Mouse (Mus musculus) forebrain, embryonic 13.5 days (tissue): Measurements from ENCODE around the gene Tpgs1. TPM values are rescaled to one million over a fixed set of nuclear protein-coding genes. Genes with fewer than 3 reads are reported as not detected.

Experiments used
- ATAC-seq: fragments of 200-750 bp; cut with Nextera tagmentation; 2 replicates; pipeline ENCODE4 v1.8.0; 2017
- H3K27ac ChIP-seq: fragments of 300-500 bp; sonication (generic); 2 replicates; pipeline ENCODE4 v1.5.1; 2015; ENCODE audit warnings: inconsistent platforms, mild to moderate bottlenecking, moderate library complexity
- H3K27me3 ChIP-seq: fragments of 300-500 bp; sonication (generic); 2 replicates; pipeline ENCODE4 v1.6.1; 2015; ENCODE audit warnings: mild to moderate bottlenecking, inconsistent platforms
- H3K36me3 ChIP-seq: fragments of 300-500 bp; sonication (generic); 2 replicates; pipeline ENCODE4 v1.6.1; 2015; ENCODE audit warnings: mild to moderate bottlenecking, inconsistent platforms; ENCODE audit not compliant: poor library complexity, severe bottlenecking
- H3K4me1 ChIP-seq: fragments of 300-500 bp; sonication (generic); 2 replicates; pipeline ENCODE4 v1.6.1; 2015; ENCODE audit warnings: inconsistent platforms
- H3K4me2 ChIP-seq: fragments of 300-500 bp; sonication (generic); 2 replicates; pipeline ENCODE4 v1.6.1; 2015; ENCODE audit warnings: inconsistent platforms, mild to moderate bottlenecking, moderate library complexity
- H3K4me3 ChIP-seq: fragments of 300-500 bp; sonication (generic); 2 replicates; pipeline ENCODE4 v1.5.1; 2015; ENCODE audit warnings: mild to moderate bottlenecking, inconsistent platforms
- H3K9ac ChIP-seq: fragments of 300-500 bp; sonication (generic); 2 replicates; pipeline ENCODE4 v1.6.1; 2015; ENCODE audit warnings: mild to moderate bottlenecking, inconsistent platforms
- H3K9me3 ChIP-seq: fragments of 300-500 bp; sonication (generic); replicated peaks from 2 replicates; pipeline ENCODE4 v1.6.1; 2016; ENCODE audit warnings: inconsistent platforms
- WGBS: fragments of 180-500 bp; shearing (Covaris S2); methylation state at CpG from one replicate; pipeline ENCODE4 v1.1.7; 2015; 5-methylcytosine and 5-hydroxymethylcytosine counted together
- polyA plus RNA-seq: library from polyadenylated mRNA; unstranded; fragments of >200 nt; fragmentation: Nextera tagmentation; extraction: Ambion mirVana; gene quantifications from 2 replicates; pipeline ENCODE4 v1.2.1, GENCODE M21; 2015

Gene Tpgs1
- polyA plus RNA-seq, 1 experiment from 2014 or later, result 67.8 TPM

DNA sequence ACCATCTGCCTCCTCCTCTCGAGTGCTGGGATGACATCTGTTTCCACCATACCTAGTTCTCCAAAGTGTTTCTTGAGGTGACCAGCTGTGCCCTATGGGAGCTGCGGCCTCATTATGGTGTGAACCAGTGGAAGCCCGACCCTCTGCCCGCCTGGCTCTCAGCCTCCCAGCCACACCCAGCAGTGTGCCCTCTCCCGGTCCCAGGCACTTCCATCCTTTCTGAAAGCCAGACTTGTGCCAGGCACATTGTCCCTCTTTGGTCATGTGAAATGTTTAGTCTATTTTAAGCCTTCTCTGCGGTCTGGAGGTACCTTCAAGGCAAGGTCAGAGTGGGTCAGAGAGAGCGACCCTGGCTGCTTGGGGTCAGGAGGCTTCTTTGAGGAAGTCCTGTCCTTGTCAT lies 54.5 kb downstream of the Tpgs1 start:
- 87% methylated on average over 7 of the region's 7 CpGs for WGBS
- no peak overlapping the region for H3K9ac ChIP-seq
- no peak overlapping the region for H3K4me2 ChIP-seq
- H3K36me3 ChIP-seq, result no peaks in the 10 kb centered on the region
- H3K27me3 ChIP-seq, result peaks cover 15% of the 10 kb centered on the region
- H3K9me3 ChIP-seq, result no peaks in the 10 kb centered on the region
- H3K27ac ChIP-seq, result no peak overlapping the region
- no peak overlapping the region for H3K4me3 ChIP-seq
- ATAC-seq, result no peak
- H3K4me1 ChIP-seq, result no peaks in the 10 kb centered on the region

Other genes starting within 250 kb of the Tpgs1 start
- gene Vmn2r83, start 200.6 kb upstream of the Tpgs1 start, polyA plus RNA-seq, result not detected in 2 replicates
- gene Plpp2, start 135.6 kb upstream of the Tpgs1 start, polyA plus RNA-seq, result 7.0 and 7.9 TPM in 2 replicates
- 53.9 and 60.2 TPM in 2 replicates for gene Mier2, start 114.2 kb upstream of the Tpgs1 start, polyA plus RNA-seq
- not detected in 2 replicates for gene Theg, start 82.0 kb upstream of the Tpgs1 start, polyA plus RNA-seq
- gene C2cd4c, start 55.3 kb upstream of the Tpgs1 start, polyA plus RNA-seq, result 0.08 and 0.11 TPM in 2 replicates
- gene Shc2, start 31.5 kb upstream of the Tpgs1 start, polyA plus RNA-seq, result 8.2 and 11.4 TPM in 2 replicates
- gene Odf3l2, start 23.6 kb upstream of the Tpgs1 start, polyA plus RNA-seq, result 0.13 TPM in 1 of 2 replicates, not detected in the other
- 0.31 and 0.43 TPM in 2 replicates for gene Madcam1, start 4.8 kb upstream of the Tpgs1 start, polyA plus RNA-seq
- gene Cdc34, start 12.8 kb downstream of the Tpgs1 start, polyA plus RNA-seq, result 101 and 109 TPM in 2 replicates
- gene Gzmm, start 19.7 kb downstream of the Tpgs1 start, polyA plus RNA-seq, result 1.3 and 1.4 TPM in 2 replicates
- 489 and 502 TPM in 2 replicates for gene Bsg, start 35.1 kb downstream of the Tpgs1 start, polyA plus RNA-seq
- 0.06 and 0.10 TPM in 2 replicates for gene Hcn2, start 47.3 kb downstream of the Tpgs1 start, polyA plus RNA-seq
- gene Polrmt, start 77.2 kb downstream of the Tpgs1 start, polyA plus RNA-seq, result 39.1 and 43.8 TPM in 2 replicates
- 0.48 and 0.71 TPM in 2 replicates for gene Fgf22, start 85.7 kb downstream of the Tpgs1 start, polyA plus RNA-seq
- 70.9 and 74.8 TPM in 2 replicates for gene Rnf126, start 97.6 kb downstream of the Tpgs1 start, polyA plus RNA-seq
- gene Fstl3, start 107.9 kb downstream of the Tpgs1 start, polyA plus RNA-seq, result 0.40 and 0.62 TPM in 2 replicates
- gene Prss57, start 121.6 kb downstream of the Tpgs1 start, polyA plus RNA-seq, result 0.09 and 0.13 TPM in 2 replicates
- 214 and 234 TPM in 2 replicates for gene Palm, start 124.2 kb downstream of the Tpgs1 start, polyA plus RNA-seq
- gene Misp, start 151.6 kb downstream of the Tpgs1 start, polyA plus RNA-seq, result 0.71 and 1.1 TPM in 2 replicates
- 148 and 171 TPM in 2 replicates for gene Ptbp1, start 185.1 kb downstream of the Tpgs1 start, polyA plus RNA-seq
- 12.8 and 15.9 TPM in 2 replicates for gene Prtn3, start 205.1 kb downstream of the Tpgs1 start, polyA plus RNA-seq
- 290 and 308 TPM in 2 replicates for gene Plppr3, start 205.3 kb downstream of the Tpgs1 start, polyA plus RNA-seq
- gene Elane, start 216.9 kb downstream of the Tpgs1 start, polyA plus RNA-seq, result 0.24 TPM in 1 of 2 replicates, not detected in the other
- not detected in 2 replicates for gene Cfd, start 221.5 kb downstream of the Tpgs1 start, polyA plus RNA-seq
- gene Med16, start 239.6 kb downstream of the Tpgs1 start, polyA plus RNA-seq, result 49.0 and 59.0 TPM in 2 replicates
- gene Gm26602, start 241.5 kb downstream of the Tpgs1 start, polyA plus RNA-seq, result 33.6 TPM in 1 of 2 replicates, not detected in the other
- 1.0 and 1.3 TPM in 2 replicates for gene Kiss1r, start 247.6 kb downstream of the Tpgs1 start, polyA plus RNA-seq